ENCODE assay signal across 25 mouse cellular contexts in genomic region chr4:134359649-134360048, GRCm38 (mm10). TPM values are rescaled to one million over a fixed set of nuclear protein-coding genes. Genes with fewer than 3 reads are reported as not detected.
"Had no signal": no experiment of that assay in that cellular context is flagged by ENCODE, and none has a peak within 500 bp of the region (broad histone marks: within the 10 kb centered on the region; RNA-seq: fewer than 3 reads in every experiment).

No protein-coding gene starts in this region.

- H3K36me3 ChIP-seq: liver, embryonic 13.5 days; liver, embryonic 15.5 days; lung, embryonic 15.5 days; midbrain, embryonic 13.5 days; midbrain, embryonic 15.5 days; neural tube, embryonic 12.5 days had no signal

- H3K9ac ChIP-seq: liver, embryonic 13.5 days; liver, embryonic 15.5 days; liver, postnatal 0 days; lung, embryonic 15.5 days; midbrain, embryonic 13.5 days; midbrain, embryonic 15.5 days; neural tube, embryonic 12.5 days had no signal

- H3K4me3 ChIP-seq: liver, embryonic 13.5 days; liver, embryonic 15.5 days; lung, embryonic 15.5 days; megakaryocyte, embryonic 14.5 days; midbrain, embryonic 13.5 days; midbrain, embryonic 15.5 days; neural tube, embryonic 12.5 days had no signal

- H3K9me3 ChIP-seq: liver, embryonic 13.5 days; liver, embryonic 15.5 days; lung, embryonic 15.5 days; megakaryocyte, embryonic 14.5 days; midbrain, embryonic 13.5 days; midbrain, embryonic 15.5 days; neural tube, embryonic 12.5 days had no signal

- H3K27ac ChIP-seq: liver, embryonic 13.5 days; liver, embryonic 15.5 days; lung, embryonic 15.5 days; macrophage; midbrain, embryonic 13.5 days; midbrain, embryonic 15.5 days; neural tube, embryonic 12.5 days had no signal

- H3K27me3 ChIP-seq: midbrain, embryonic 15.5 days had no signal

- H3K4me2 ChIP-seq: liver, embryonic 11.5 days; liver, embryonic 13.5 days; liver, embryonic 15.5 days; lung, embryonic 15.5 days; midbrain, embryonic 11.5 days; midbrain, embryonic 13.5 days; midbrain, embryonic 15.5 days; neural tube, embryonic 12.5 days had no signal

- ATAC-seq: liver, postnatal 0 days; midbrain, embryonic 13.5 days; midbrain, embryonic 15.5 days had no signal

- DNase-seq: liver, embryonic 13.5 days; liver, postnatal 0 days; lung, adult 2 months; lung, postnatal 10 days; right cerebral cortex, adult 18-20 months; right cerebral cortex, postnatal 25 days; right cerebral cortex, postnatal 4 days; spleen, adult 18-20 months; thymus, adult 18-20 months; thymus, postnatal 14 days; thymus, postnatal 36 days had no signal

RNA-seq across cellular contexts. Expression of gene Slc30a2, which starts 16.7 kb away (rescaled TPM):
- total RNA-seq: midbrain, postnatal 0 days; monocyte, adult 5-6 weeks; neutrophil, adult 5-6 weeks had no signal
- polyA plus RNA-seq: liver, embryonic 11.5 days; liver, embryonic 13.5 days; liver, postnatal 0 days; macrophage; midbrain, embryonic 11.5 days; neural tube, embryonic 12.5 days; stomach, embryonic 14.5 days had no signal

RNA-seq across cellular contexts. Expression of gene Extl1, which starts 24.0 kb away (rescaled TPM):
- total RNA-seq: megakaryocyte progenitor cell, adult 5-6 weeks; monocyte, adult 5-6 weeks had no signal

RNA-seq across cellular contexts. Expression of gene Trim63, which starts 44.7 kb away (rescaled TPM):
- total RNA-seq: megakaryocyte progenitor cell, adult 5-6 weeks; monocyte, adult 5-6 weeks; neutrophil, adult 5-6 weeks had no signal
- polyA plus RNA-seq: macrophage; midbrain, embryonic 11.5 days; stomach, embryonic 14.5 days had no signal
